Mouse (Mus musculus): Measurements from ENCODE around the gene Abi3.

GRCm38 (mm10) chr11:95860071-95860490 is 17.8 kb upstream of the Abi3 start:
- TF ChIP-seq POLR2A (IDR thresholded peaks at IDR 0.05; ENCODE audit: insufficient read length, low read depth) (no peak), TCF12 (IDR thresholded peaks at IDR 0.05; ENCODE audit: insufficient read depth, poor library complexity, severe bottlenecking) (no peak), USF1 (IDR thresholded peaks at IDR 0.05; ENCODE audit: low read depth) (no peak), POLR2AphosphoS2 (IDR thresholded peaks at IDR 0.05; ENCODE audit: insufficient read length, low read depth) (no peak), MAX (IDR thresholded peaks at IDR 0.05; ENCODE audit: low read depth) (no peak)

Measured in myocyte (in vitro differentiated cells).